Mouse (Mus musculus) kidney, postnatal 4 days (tissue): Measurements from ENCODE around the gene Olfr1048.
"Not testable (repeated sequence)": the region's sequence is repeated elsewhere in the genome, so short reads cannot be mapped to it uniquely, and the experiment has no call there.

Source experiments
- DNase-seq, 2 experiments: peaks; one replicate each; pipeline ENCODE4 v3.0.0; 2021; ENCODE audit warnings: mixed read lengths in 2 of 2

Olfr1048 gene

DNA sequence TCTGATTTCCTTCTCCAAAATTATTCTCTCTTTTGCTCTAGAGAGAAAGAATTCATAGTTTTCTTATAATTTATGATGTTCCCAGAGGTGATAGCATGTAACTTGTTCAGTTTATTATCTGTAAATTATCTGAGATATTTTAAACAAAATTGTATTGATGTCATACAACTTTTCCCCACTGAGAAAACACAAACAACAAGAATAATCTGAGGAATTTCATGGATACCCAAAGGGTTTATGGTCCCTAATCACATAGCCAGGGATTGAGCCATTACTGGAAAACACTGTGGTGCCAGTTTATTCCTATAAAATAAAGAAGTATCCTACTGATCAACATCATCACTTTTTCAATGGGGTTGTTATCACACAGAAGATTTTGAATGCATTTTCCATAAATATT is at the start of gene Olfr1048:
Olfr1048 (minus strand) TSS at position 101 of the 400 bp plus-strand sequence.
- no peak for DNase-seq

DNA sequence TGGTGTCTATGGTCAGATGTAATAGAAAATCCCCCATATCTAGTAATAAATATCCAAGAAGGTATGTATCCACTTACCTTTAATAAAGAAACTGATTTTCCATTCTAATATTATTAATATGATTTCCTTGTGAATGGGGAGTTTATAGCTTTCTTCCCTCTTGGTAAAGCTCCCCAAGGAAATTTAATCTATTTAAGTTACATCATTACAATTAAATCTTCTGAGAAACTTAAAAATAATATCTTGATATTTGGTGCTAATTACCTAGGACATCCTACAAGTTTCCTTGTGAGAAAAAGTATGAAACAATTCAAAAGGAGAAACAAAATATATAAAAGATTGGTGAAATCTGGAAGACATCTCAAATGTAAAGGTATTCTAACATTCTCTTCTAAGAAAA is 38.9 kb upstream of the Olfr1048 start, which contains the start of gene Olfr1051:
Olfr1051 (minus strand) TSS at position 101 of the 400 bp plus-strand sequence.
- DNase-seq, result not testable (repeated sequence)

DNA sequence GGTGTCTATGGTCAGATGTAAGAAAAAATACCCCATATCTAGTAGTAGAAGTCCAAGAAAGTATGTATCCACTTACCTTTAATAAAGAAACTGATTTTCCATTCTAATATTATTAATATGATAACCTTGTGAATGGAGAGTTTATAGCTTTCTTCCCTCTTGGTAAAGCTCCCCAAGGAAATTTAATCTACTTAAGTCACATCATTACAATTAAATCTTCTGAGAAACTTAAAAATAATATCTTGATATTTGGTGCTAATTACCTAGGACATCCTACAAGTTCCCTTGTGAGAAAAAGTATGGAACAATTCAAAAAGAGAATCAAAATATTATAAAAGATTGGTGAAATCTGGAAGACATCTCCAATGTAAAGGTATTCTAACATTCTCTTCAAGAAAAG is 18.1 kb upstream of the Olfr1048 start, which contains the start of gene Olfr1049:
Olfr1049 (minus strand) TSS at position 101 of the 400 bp plus-strand sequence.
- DNase-seq, result not testable (repeated sequence)

DNA sequence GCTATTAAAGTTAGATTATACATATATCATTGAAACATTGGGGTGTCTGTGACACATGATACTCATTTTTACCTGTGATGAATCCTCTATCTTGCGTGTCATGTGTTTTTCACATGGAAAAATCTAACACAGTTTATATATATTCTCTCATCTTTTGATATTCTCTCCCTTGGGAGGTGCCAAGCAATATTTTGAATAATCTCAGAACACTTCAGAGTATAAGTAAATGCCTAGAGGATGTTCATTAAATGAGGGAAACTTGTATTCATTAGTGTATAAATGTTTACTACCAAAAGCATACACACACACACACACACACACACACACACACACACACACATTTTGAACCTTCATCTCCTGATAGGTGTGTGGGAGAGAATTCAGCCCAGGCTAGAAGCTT is 8.8 kb downstream of the Olfr1048 start, which contains the start of gene Olfr1047:
Olfr1047 (minus strand) TSS at position 101 of the 400 bp plus-strand sequence.
- no peak for DNase-seq

DNA sequence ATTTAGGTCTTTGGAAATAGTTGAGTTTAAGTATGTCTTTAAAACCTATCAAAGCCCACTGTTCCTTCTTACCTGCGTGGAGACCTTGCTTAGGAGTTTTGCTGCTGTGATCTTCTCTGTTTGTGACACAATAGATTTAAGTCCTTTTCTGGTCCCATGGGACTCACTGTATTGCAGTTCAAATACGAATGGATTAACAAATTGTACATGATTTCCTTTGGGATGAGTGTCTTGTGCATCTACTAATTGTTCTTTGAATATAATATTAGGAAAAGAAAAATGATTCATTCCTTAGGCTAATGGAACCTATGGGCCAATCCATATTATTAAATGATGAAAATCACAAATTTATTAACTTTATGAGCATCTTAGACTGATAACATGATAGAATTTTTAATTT is 20.9 kb downstream of the Olfr1048 start, which contains the start of gene Olfr1046:
Olfr1046 (minus strand) TSS at position 101 of the 400 bp plus-strand sequence.
- DNase-seq, result no peak

DNA sequence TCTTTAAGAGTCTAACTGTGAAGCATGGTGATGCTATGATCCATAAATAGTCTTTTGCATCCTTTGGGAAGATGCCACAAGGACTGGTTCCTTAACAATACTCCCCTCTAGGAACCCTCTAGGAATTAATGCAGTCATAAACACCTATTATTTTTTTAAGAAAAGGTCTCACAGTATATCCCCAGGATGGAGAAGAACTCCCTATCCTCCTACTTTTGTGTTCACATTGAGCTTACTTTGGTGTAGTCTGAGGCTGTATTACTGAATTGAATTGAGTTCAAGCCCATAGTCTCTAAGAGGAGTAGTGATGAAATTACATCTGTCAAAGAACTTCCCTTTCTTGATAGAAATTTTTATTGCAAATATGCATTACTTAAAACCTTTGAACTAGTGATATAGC is 37.2 kb downstream of the Olfr1048 start, which contains the start of gene Olfr1045:
Olfr1045 (minus strand) TSS at position 101 of the 400 bp plus-strand sequence.
- DNase-seq, result no peak

DNA sequence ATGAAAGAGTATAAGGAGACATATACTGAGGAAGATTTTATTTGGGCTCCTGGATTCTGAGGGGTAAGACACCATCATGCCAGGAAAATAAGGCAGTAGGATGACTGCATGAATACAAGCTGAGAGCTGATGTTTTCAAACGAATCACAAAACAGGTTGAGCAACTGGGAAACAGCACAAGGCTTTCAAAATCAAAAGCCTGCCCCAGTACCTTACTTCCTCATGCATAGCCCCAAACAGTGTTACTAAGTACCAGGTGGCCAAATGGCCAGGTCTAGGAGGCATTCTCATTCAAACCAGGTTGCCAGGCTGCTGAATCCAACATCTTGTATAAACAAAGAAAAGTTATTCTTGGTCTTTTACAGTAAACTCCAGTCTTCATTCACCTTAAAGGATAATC is 44.2 kb downstream of the Olfr1048 start:
- no peak for DNase-seq

DNA sequence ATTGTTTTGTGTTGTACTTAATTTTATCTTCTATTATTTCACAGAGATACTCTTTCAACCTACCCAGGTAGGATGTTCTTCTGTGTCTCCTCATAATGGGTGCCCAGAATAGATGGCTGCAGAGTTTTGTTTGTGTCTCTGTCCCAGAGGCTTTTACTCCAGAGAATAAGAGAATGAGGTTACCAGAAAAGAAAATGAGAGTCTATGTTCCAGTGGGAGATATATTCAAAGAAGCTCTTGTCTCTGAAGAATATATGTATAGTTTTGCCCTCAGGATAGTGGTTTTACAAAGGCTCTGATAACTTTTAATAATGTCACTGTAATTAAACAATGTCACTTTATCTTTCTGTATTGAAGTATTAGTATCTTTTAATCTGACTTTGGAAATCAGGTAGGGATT is 54.5 kb downstream of the Olfr1048 start, which contains the start of gene Olfr52:
Olfr52 (minus strand) TSS at position 101 of the 400 bp plus-strand sequence.
- no peak for DNase-seq
